Mouse (Mus musculus) hindbrain, embryonic 15.5 days (tissue): ENCODE data around the gene Gm28308. TPM values are rescaled to one million over a fixed set of nuclear protein-coding genes. Genes with fewer than 3 reads are reported as not detected.

Source experiments
- ATAC-seq: fragments of 200-750 bp; cut with Nextera tagmentation; 2 replicates; pipeline ENCODE4 v1.8.0; 2017; ENCODE audit warnings: low read depth, moderate number of reproducible peaks, moderate TSS enrichment; ENCODE audit not compliant: low FRiP score
- H3K27ac ChIP-seq: fragments of 300-500 bp; sonication (generic); replicated peaks from 2 replicates; pipeline ENCODE4 v1.5.1; 2015; ENCODE audit warnings: mild to moderate bottlenecking, inconsistent platforms
- H3K27me3 ChIP-seq: fragments of 300-500 bp; sonication (generic); 2 replicates; pipeline ENCODE4 v1.6.1; 2015; ENCODE audit warnings: control low read depth, inconsistent platforms
- H3K36me3 ChIP-seq: fragments of 300-500 bp; sonication (generic); 2 replicates; pipeline ENCODE4 v1.6.1; 2015; ENCODE audit warnings: control low read depth, inconsistent platforms
- H3K4me1 ChIP-seq: fragments of 300-500 bp; sonication (generic); replicated peaks from 2 replicates; pipeline ENCODE4 v1.6.1; 2015; ENCODE audit warnings: control low read depth, inconsistent platforms
- H3K4me2 ChIP-seq: fragments of 300-500 bp; sonication (generic); 2 replicates; pipeline ENCODE4 v1.6.1; 2015; ENCODE audit warnings: moderate library complexity, mild to moderate bottlenecking, inconsistent platforms
- H3K4me3 ChIP-seq: fragments of 300-500 bp; sonication (generic); 2 replicates; pipeline ENCODE4 v1.5.1; 2015; ENCODE audit warnings: mild to moderate bottlenecking, inconsistent platforms
- H3K9ac ChIP-seq: fragments of 300-500 bp; sonication (generic); 2 replicates; pipeline ENCODE4 v1.6.1; 2015; ENCODE audit warnings: inconsistent platforms
- H3K9me3 ChIP-seq: fragments of 300-500 bp; sonication (generic); 2 replicates; pipeline ENCODE4 v1.6.1; 2016; ENCODE audit warnings: control low read depth, inconsistent platforms
- WGBS: fragments of 180-500 bp; shearing (Covaris S2); methylation state at CpG from one replicate; pipeline ENCODE4 v1.1.7; 2015; 5-methylcytosine and 5-hydroxymethylcytosine counted together
- polyA plus RNA-seq: library from polyadenylated mRNA; unstranded; fragments of >200 nt; fragmentation: Nextera tagmentation; extraction: Ambion mirVana; gene quantifications from 2 replicates; pipeline ENCODE4 v1.2.1, GENCODE M21; 2015

The Gm28308 gene
- polyA plus RNA-seq, 1 experiment from 2014 or later, result not detected

GRCm38 (mm10) chr6:52234428-52235140 is 21.4 kb upstream of the Gm28308 start:
- ATAC-seq, result no peak
- H3K4me1 ChIP-seq, result no peaks in the 10 kb centered on the region
- H3K4me2 ChIP-seq, result no peak overlapping the region
- H3K27ac ChIP-seq, result no peak overlapping the region
- peaks cover 89% of the 10 kb centered on the region for H3K27me3 ChIP-seq
- H3K4me3 ChIP-seq, result no peak overlapping the region
- no peaks in the 10 kb centered on the region for H3K36me3 ChIP-seq
- no peaks in the 10 kb centered on the region for H3K9me3 ChIP-seq
- WGBS, result 1% methylated on average over 63 of the region's 68 CpGs
- H3K9ac ChIP-seq, result no peak overlapping the region

GRCm38 (mm10) chr6:52233546-52234427 is 20.6 kb upstream of the Gm28308 start:
- Histone ChIP-seq H3K36me3 (no peaks in the 10 kb centered on the region), H3K9ac (no peak overlapping the region), H3K4me3 (no peak overlapping the region), H3K4me1 (no peaks in the 10 kb centered on the region), H3K9me3 (no peaks in the 10 kb centered on the region), H3K4me2 (no peak overlapping the region), H3K27ac (no peak overlapping the region), H3K27me3 (peaks cover 92% of the 10 kb centered on the region)
- ATAC-seq, result no peak
- 1% methylated on average over 69 of the region's 70 CpGs for whole genome bisulfite sequencing

DNA sequence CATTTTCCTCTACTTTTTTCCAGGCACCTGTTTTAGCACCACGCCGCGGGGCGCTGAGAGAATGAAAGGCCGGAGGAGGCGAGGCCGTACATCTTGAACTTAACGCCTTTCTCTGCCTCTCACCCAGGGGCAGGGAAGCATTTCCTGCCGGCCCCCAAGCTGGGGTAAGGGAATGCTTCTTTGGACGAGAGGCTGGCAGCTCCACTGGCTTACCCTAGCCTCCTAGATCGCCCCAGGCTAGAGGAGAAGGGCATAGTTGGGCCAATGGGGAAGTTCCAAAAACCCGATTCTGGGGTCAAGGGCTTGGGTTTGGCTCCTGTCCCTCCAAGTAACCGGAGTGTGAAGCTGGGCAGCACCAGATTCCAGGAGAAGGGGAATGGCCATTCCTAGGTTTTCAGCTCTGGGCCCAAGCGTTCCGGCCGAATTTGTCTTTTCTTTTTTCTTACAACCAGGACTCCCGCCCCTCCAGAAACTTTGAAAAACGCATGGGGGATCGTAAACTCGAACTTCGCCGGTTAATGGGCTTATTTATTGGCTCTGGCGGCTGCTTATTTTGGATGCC is 19.9 kb upstream of the Gm28308 start:
- H3K27ac ChIP-seq, result no peak overlapping the region
- no peak overlapping the region for H3K9ac ChIP-seq
- no peak overlapping the region for H3K4me2 ChIP-seq
- H3K36me3 ChIP-seq, result no peaks in the 10 kb centered on the region
- WGBS, result 1% methylated on average over 23 of the region's 23 CpGs
- no peaks in the 10 kb centered on the region for H3K4me1 ChIP-seq
- no peak overlapping the region for H3K4me3 ChIP-seq
- peaks cover 91% of the 10 kb centered on the region for H3K27me3 ChIP-seq
- no peak for ATAC-seq
- H3K9me3 ChIP-seq, result no peaks in the 10 kb centered on the region

GRCm38 (mm10) chr6:52232568-52232965 is 19.4 kb upstream of the Gm28308 start:
- Histone ChIP-seq H3K36me3 (no peaks in the 10 kb centered on the region), H3K27ac (no peak overlapping the region), H3K4me2 (no peak overlapping the region), H3K9ac (no peak overlapping the region), H3K27me3 (peaks cover 91% of the 10 kb centered on the region), H3K9me3 (no peaks in the 10 kb centered on the region), H3K4me3 (no peak overlapping the region), H3K4me1 (no peaks in the 10 kb centered on the region)
- ATAC-seq, result no peak
- under 1% methylated on average over 18 of the region's 18 CpGs for WGBS

DNA sequence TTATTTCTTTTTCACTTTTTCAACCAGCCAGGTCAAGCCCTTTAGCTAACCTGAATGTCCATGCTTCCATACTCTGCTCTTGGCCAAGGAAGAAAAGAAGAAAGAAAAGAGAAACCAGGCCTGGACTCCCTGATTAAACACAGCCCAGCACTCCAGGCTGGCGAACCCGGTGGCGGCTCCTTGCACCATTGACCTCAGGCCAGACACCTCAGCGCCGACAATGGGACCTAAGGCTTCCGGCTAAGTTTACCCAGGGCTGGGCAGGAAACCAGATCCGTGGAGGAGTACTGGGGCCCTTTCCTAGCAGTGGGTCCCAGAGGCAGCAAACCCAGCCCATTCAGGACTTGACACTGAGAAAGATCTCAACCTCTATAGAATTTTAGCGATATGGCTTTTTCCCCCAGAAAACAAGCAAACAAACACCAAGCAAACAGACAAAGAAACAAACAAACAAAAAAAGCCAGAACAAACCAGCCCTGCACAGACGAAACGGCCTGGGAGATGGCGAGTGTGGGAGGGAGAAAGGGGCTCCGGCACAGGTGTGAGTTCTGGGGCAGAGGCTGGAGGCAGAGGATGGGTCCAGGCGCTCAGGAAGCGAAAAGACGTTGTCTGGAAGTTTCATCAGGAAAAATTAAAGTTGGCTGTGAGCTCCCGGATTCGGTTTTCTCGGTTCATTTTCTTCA is 18.9 kb upstream of the Gm28308 start:
- under 1% methylated on average over 18 of the region's 18 CpGs for WGBS
- no peak overlapping the region for H3K27ac ChIP-seq

GRCm38 (mm10) chr6:52230516-52231165 is 17.5 kb upstream of the Gm28308 start, which contains the start of gene Hoxa9:
Hoxa9 (minus strand) TSS chr6:52231089.
- ATAC-seq, result no peak
- no peaks in the 10 kb centered on the region for H3K9me3 ChIP-seq
- H3K27ac ChIP-seq, result no peak within 1 kb of the TSS
- H3K27me3 ChIP-seq, result peaks cover 91% of the 10 kb centered on the region
- under 1% methylated on average over 23 of the region's 36 CpGs for WGBS
- no peak within 1 kb of the TSS for H3K4me2 ChIP-seq
- no peaks in the 10 kb centered on the region for H3K36me3 ChIP-seq
- no peak within 1 kb of the TSS for H3K4me3 ChIP-seq
- no peaks in the 10 kb centered on the region for H3K4me1 ChIP-seq
- H3K9ac ChIP-seq, result no peak within 1 kb of the TSS

More for the DNA sequence above, 18.9 kb upstream of the Gm28308 start:
- no peaks in the 10 kb centered on the region for H3K36me3 ChIP-seq
- H3K4me3 ChIP-seq, result no peak overlapping the region
- peaks cover 91% of the 10 kb centered on the region for H3K27me3 ChIP-seq
- H3K4me1 ChIP-seq, result no peaks in the 10 kb centered on the region
- no peak for ATAC-seq
- H3K9ac ChIP-seq, result no peak overlapping the region
- no peaks in the 10 kb centered on the region for H3K9me3 ChIP-seq
- H3K4me2 ChIP-seq, result no peak overlapping the region

- Histone ChIP-seq H3K4me1 (no peaks in the 10 kb centered on the region), H3K27ac (no peak overlapping the region), H3K9ac (no peak overlapping the region), H3K4me3 (no peak overlapping the region), H3K9me3 (no peaks in the 10 kb centered on the region), H3K27me3 (peaks cover 91% of the 10 kb centered on the region), H3K36me3 (no peaks in the 10 kb centered on the region), H3K4me2 (no peak overlapping the region)
- no peak for ATAC-seq
- 2% methylated on average over 44 of the region's 44 CpGs for WGBS
These were observed 16.6 kb upstream of the Gm28308 start for GRCm38 (mm10) chr6:52229558-52230416.

- no peaks in the 10 kb centered on the region for H3K9me3 ChIP-seq
- under 1% methylated on average over 38 of the region's 38 CpGs for WGBS
- H3K4me1 ChIP-seq, result no peaks in the 10 kb centered on the region
- H3K9ac ChIP-seq, result no peak overlapping the region
- no peak overlapping the region for H3K27ac ChIP-seq
- H3K4me3 ChIP-seq, result no peak overlapping the region
- H3K36me3 ChIP-seq, result no peaks in the 10 kb centered on the region
- H3K27me3 ChIP-seq, result peaks cover 91% of the 10 kb centered on the region
- no peak for ATAC-seq
- H3K4me2 ChIP-seq, result no peak overlapping the region
These were observed 15.6 kb upstream of the Gm28308 start for GRCm38 (mm10) chr6:52228475-52229465.

DNA sequence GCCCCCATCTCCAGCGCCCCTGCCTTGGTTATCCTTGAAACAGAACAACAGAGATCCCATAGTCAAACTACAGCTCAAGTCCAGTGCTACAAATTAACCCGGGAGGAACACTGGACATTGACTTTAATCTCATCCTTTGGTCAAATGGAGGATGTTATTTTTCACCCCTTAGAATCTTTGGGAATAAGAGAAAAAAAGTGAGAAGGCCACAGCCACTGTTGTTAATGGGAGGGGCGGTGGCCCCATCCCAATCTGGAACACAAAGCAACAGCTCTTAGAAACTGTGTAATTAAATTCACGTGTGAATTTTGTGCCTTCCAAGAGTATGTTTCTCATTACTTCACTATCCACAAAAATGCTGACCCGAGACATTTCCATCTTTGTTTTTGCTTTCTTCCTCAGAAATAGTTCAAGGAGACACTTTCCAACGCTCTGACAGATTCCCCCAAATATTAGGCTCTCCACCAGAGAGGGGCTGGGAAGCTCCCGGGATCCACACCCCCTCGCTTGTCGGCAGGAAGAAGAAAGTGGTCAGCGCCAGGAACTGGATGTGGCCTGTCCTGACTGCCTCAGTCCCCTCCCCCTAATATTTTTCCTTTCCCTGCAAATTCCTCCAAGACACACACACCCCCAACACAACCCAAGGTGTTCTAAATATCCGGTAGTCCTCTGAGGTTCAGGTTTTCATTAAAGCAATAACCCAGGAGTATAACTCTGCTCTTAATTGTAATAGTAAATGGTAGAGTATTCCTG is 14.5 kb upstream of the Gm28308 start:
- no peaks in the 10 kb centered on the region for H3K9me3 ChIP-seq
- H3K27me3 ChIP-seq, result peaks cover 91% of the 10 kb centered on the region
- no peak for ATAC-seq
- no peak overlapping the region for H3K4me2 ChIP-seq
- H3K9ac ChIP-seq, result no peak overlapping the region
- no peaks in the 10 kb centered on the region for H3K4me1 ChIP-seq
- H3K4me3 ChIP-seq, result no peak overlapping the region
- no peak overlapping the region for H3K27ac ChIP-seq
- WGBS, result 3% methylated on average over 11 of the region's 11 CpGs
- H3K36me3 ChIP-seq, result no peaks in the 10 kb centered on the region
